Mouse (Mus musculus) liver, adult 2 months (tissue): ENCODE measurements around the gene Caml.

Source experiments
- CTCF ChIP-seq: fragments of 200-500 bp; IDR thresholded peaks from 2 replicates; pipeline ENCODE4 v1.5.1; 2011; ENCODE audit warnings: low read depth, low read length, control low read depth
- POLR2A ChIP-seq: fragments of 200-500 bp; IDR thresholded peaks from 2 replicates; pipeline ENCODE4 v1.6.1; 2011; ENCODE audit warnings: low read length, control low read depth; ENCODE audit not compliant: insufficient read depth; ENCODE audit errors: extremely low read depth

DNA sequence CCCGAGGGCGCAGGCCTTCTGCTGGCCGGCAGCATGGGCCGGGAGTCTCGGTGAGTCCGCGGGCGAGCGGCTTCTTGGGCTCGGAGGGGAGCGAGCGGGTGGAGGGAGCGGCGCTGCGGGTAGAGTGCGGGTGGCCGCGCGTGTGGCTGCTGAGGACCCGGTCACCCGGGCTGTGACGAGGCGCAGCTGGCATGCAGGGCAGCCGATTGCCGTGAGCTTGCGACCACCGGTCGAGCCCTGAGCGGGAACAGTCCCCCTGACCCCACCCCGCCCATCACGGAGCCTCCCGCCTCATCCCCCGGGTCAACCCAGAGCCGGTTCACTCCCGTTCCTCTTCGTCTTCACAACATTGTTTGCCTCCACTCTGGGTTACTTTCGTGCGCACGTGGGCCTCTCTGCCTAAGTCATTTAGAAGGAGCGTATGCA lies 12.4 kb downstream of the Caml start:
- TF ChIP-seq CTCF (no peak), POLR2A (no peak)
